Mouse (Mus musculus): ENCODE measurements around the gene Cela3a. TPM values are rescaled to one million over a fixed set of nuclear protein-coding genes. Genes with fewer than 3 reads are reported as not detected.

Cela3a gene
- polyA plus RNA-seq, 1 experiment from 2014 or later, result not detected

DNA sequence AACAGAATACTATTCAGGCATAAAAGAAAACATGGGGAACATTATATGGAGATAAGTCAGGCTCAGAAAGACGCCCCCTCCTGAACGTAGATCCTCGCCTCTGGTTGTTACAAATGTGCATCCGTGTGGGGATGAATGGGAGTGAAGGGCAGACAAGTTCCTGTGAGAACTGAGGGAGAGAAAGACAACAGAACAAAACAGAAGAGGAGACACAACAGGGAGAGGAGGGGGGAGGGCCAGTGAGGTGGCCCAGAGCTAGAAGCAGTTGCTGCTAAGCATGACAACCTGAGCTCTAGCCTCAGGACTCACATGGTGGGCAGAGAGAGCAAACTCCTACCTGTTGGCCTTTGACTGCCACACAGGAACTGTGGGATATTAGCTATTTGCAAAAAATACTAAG is 43.5 kb downstream of the Cela3a start:
- Histone ChIP-seq H3K4me2 (no peak overlapping the region), H3K9me3 (no peaks in the 10 kb centered on the region), H3K27ac (replicated peaks) (no peak overlapping the region), H3K9ac (no peak overlapping the region), H3K4me1 (replicated peaks) (peaks cover 10% of the 10 kb centered on the region), H3K27me3 (no peaks in the 10 kb centered on the region), H3K36me3 (no peaks in the 10 kb centered on the region), H3K4me3 (no peak overlapping the region)
- ATAC-seq (ENCODE audit: low FRiP score, low read depth), result no peak
- WGBS, result 91% methylated on average over 4 of the region's 4 CpGs

DNA sequence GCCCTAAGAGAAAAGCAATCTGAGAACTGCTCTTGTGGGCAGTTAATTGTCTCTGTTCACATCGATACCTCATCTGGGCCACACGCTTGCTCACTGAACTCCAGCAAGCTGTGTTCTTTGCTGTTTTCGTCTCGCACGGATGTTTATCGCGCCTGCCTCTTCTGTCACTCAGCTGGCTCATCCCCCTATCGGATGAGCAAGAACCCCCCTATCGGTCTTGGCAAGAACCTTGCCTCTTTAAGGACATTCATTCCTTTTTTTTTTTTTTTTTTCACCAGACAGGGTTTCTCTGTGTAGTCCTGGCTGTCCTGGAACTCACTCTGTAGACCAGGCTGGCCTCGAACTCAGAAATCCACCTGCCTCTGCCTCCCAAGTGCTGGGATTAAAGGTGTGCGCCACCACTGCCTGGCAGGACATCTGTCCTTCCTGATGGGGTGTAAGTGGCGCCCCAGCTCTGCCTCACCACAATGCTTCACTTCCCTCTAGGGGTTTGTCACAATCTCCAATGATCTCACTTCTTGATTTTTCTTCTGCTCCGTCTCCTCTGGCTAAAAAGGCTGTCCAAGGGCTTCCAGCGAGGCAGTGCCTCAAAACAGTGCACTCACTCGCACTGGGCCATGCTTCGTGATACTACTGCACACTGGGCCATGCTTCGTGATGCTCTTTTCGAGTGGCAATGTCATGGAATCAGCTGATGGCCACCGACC is 44.1 kb downstream of the Cela3a start:
- peaks cover 8% of the 10 kb centered on the region for H3K4me1 ChIP-seq (replicated peaks)
- 86% methylated on average over 19 of the region's 19 CpGs for WGBS
- H3K9ac ChIP-seq, result no peak overlapping the region
- H3K27ac ChIP-seq (replicated peaks), result no peak overlapping the region
- no peak overlapping the region for H3K4me2 ChIP-seq
- H3K4me3 ChIP-seq, result no peak overlapping the region
- no peaks in the 10 kb centered on the region for H3K36me3 ChIP-seq
- ATAC-seq (ENCODE audit: low FRiP score, low read depth), result no peak
- no peaks in the 10 kb centered on the region for H3K9me3 ChIP-seq
- H3K27me3 ChIP-seq, result no peaks in the 10 kb centered on the region

DNA sequence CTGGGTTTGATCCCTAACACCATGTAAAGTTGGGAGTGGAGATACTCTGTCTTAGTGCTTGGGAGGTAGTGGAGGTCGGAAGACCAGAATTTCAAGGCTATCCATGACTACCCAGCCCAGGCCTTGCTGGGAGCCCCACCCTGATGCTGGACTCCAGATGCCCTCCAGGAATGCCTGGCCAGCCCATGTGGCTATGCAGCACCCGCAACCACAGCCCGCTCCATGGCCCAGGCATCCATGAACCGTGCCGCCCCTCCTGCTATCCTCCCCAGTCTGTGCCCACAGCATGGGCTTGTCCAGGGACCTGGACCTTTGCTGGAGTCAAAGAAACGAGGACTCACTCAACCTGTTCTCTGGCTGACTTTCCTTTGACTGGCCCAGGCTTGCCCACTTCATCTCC is 44.8 kb downstream of the Cela3a start:
- Histone ChIP-seq H3K4me3 (no peak overlapping the region), H3K4me2 (no peak overlapping the region), H3K27ac (replicated peaks) (no peak overlapping the region), H3K36me3 (no peaks in the 10 kb centered on the region), H3K9ac (no peak overlapping the region), H3K9me3 (no peaks in the 10 kb centered on the region), H3K4me1 (replicated peaks) (peaks cover 1% of the 10 kb centered on the region), H3K27me3 (no peaks in the 10 kb centered on the region)
- WGBS, result 94% methylated on average over 6 of the region's 6 CpGs
- ATAC-seq (ENCODE audit: low FRiP score, low read depth), result no peak

DNA sequence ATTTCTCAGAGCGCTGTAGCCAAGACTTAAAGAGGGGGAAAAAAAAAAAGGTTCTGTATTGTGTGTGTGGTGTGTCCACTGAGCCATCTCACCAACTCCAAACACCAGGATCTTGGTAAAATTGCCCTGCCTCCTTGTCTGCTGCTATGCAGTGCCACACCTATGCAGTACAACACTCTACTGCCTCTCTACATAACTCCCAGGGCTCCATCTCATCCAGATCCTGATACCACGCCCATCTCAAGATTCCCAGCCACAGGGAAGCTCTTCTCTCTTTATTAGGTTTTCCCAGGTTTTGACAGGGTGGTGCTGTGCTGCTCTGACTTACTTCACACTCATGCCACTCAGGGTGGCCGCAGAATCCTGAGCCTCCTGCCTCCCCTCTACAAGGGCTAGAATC is 48.6 kb downstream of the Cela3a start:
- Histone ChIP-seq H3K4me2 (no peak overlapping the region), H3K4me3 (no peak overlapping the region), H3K36me3 (no peaks in the 10 kb centered on the region), H3K9ac (no peak overlapping the region), H3K27me3 (no peaks in the 10 kb centered on the region), H3K9me3 (no peaks in the 10 kb centered on the region), H3K4me1 (replicated peaks) (peaks cover 7% of the 10 kb centered on the region), H3K27ac (replicated peaks) (no peak overlapping the region)
- no peak for ATAC-seq (ENCODE audit: low FRiP score, low read depth)
- WGBS, result 82% methylated on average over 3 of the region's 3 CpGs

DNA sequence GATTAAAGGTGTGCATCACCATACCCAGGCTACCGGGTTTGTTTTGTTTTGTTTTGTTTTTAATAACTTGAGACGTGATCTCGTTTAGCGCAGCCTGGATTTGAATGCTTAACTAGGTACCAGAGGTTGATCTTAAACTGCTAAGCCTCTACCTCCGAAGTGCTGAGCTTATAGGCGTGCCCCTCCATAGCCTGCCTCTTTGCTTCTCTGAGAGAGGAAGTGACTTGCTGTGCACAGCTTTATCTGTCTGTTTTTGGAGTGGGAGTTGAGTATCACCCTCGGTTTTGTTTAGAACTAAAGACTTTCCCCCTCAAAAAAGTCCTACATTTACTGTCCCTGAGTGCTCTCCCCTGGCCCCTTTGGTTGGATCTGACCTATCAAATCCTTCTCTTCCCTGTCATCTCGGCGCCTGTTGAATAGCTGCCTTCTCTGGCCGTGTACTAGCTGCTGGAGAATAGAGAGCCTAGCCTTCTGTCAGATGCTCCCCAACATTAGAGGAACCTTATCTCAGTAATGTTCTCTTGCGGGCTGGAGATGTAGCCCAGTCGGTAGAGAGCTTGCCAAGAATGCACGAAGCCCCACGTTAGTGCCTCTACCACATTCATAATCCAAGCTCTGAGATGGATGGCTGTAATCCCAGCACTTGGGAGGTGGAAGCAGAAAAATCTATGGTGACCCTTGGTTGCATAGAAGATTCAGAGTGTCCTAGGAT is 51.1 kb downstream of the Cela3a start:
- no peak overlapping the region for H3K4me3 ChIP-seq
- H3K36me3 ChIP-seq, result no peaks in the 10 kb centered on the region
- peak overlapping the region; percentile 80; the same call in 1 of the 2 replicates for H3K4me2 ChIP-seq

DNA sequence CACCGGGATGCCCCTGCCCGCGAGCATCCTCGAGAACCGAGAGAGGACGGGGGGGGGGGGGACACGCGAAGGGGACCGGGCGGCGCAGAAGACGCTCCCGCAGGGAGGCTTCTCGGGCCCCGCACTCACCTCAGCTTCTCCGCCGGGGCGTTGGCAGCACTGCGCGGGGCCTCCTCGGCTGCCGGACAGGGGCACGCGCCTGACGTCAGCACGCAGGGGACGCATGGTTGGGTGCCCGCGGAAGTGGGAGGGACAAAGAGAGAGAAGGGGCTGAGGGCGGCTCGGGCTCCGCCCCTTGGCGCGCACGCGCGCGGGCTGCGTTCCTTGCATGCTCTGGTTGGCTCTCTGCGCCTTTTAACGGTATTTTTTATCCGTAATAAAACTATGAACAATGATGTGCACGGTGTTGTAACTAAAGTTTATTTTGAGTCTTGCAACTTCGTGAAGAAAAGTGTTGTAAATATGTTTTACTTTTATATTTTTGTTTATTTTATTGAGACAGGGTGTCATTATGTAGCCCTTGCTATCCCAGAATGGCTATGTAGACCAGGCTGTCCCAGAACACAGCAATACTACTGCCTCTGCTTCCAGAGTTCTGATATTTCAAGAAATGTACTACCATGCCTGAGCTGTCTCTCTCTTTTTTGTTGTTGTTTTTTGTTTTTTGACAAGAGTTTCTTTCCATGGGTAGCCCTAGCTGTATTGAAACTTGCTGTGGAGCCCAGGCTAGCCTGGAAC is 51.9 kb downstream of the Cela3a start, which contains the start of gene Cdc42:
Cdc42 (minus strand) TSS at position 204 of the 738 bp plus-strand sequence.
- peak; percentile 97 for ATAC-seq (ENCODE audit: low FRiP score, low read depth)
- 0% methylated on average over 31 of the region's 44 CpGs for WGBS

More for the DNA sequence above, 51.1 kb downstream of the Cela3a start:
- Histone ChIP-seq H3K4me1 (replicated peaks) (peaks cover 30% of the 10 kb centered on the region), H3K27me3 (no peaks in the 10 kb centered on the region), H3K9me3 (no peaks in the 10 kb centered on the region), H3K27ac (replicated peaks) (no peak overlapping the region), H3K9ac (no peak overlapping the region)
- no peak for ATAC-seq (ENCODE audit: low FRiP score, low read depth)
- 63% methylated on average over 14 of the region's 14 CpGs for WGBS

DNA sequence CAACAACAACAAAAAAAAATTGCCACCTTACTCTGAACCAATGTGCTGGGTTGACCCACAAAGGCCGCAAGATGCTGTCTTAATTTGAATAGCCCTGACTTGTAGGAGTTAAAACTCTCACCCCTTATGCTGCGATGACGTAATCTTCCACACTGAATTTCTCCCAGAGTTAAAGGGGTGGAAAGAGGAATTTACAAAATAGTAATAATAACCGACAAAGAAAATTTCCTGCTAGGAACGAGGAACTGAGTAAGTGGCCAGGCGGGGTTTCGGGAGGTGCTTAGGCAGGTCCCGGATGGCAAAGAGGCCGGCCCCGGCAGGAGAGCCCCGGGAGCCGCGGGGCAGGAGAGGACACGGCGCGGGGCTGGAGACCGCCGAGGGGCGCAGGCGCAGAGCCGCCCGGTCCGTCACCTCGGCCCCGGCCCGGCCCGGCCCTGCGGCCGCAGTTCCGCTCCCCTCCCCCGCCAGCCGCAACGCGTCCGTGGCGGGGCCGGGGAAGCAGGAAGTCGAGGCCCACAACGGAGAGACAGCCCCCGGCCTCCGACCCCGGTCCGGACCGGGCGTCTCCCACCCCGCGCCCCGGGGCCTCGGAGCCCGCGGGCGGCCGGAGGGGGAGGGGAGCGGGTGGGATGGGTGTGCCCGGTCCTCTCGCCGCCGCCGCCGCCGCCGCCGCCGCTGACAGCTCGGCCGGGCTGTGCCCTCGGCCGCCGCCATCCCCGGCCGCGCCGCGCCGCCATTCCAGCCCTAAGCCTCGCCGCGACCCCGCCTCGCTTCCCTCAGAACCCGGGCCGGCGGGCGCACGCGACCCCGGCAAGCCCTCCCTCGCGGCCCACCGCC is 52.7 kb downstream of the Cela3a start:
- Histone ChIP-seq H3K9ac (peak overlapping the region; percentile 100), H3K4me1 (replicated peaks) (peaks cover 45% of the 10 kb centered on the region), H3K36me3 (no peaks in the 10 kb centered on the region), H3K4me2 (peak overlapping the region; percentile 80), H3K4me3 (peak overlapping the region; percentile 98), H3K27me3 (no peaks in the 10 kb centered on the region), H3K9me3 (no peaks in the 10 kb centered on the region), H3K27ac (replicated peaks) (peak overlapping the region; percentile 98)
- ATAC-seq (ENCODE audit: low FRiP score, low read depth), result peak; percentile 71
- under 1% methylated on average over 35 of the region's 90 CpGs for WGBS

More for the DNA sequence above, 51.9 kb downstream of the Cela3a start, which contains the start of gene Cdc42:
- Histone ChIP-seq H3K4me3 (peak within 1 kb of the TSS; percentile 98), H3K27ac (replicated peaks) (peak within 1 kb of the TSS; percentile 98), H3K27me3 (no peaks in the 10 kb centered on the region), H3K4me2 (peak within 1 kb of the TSS; percentile 80), H3K36me3 (no peaks in the 10 kb centered on the region), H3K9me3 (no peaks in the 10 kb centered on the region), H3K4me1 (replicated peaks) (peaks cover 38% of the 10 kb centered on the region), H3K9ac (peak within 1 kb of the TSS; percentile 100)

Other genes starting within 250 kb of the Cela3a start
- gene Wnt4, start 132.3 kb downstream of the Cela3a start, polyA plus RNA-seq (2015; fragmentation: Nextera tagmentation; extraction: Ambion mirVana), result 3.8 and 3.9 TPM in 2 replicates
- gene Cdc42, start 52.1 kb downstream of the Cela3a start, polyA plus RNA-seq (2015; fragmentation: Nextera tagmentation; extraction: Ambion mirVana), result 931 and 940 TPM in 2 replicates
- not detected in 2 replicates for gene Cela3b, start 20.7 kb upstream of the Cela3a start, polyA plus RNA-seq (2015; fragmentation: Nextera tagmentation; extraction: Ambion mirVana)
- not detected in 2 replicates for gene 1700013G24Rik, start 43.5 kb upstream of the Cela3a start, polyA plus RNA-seq (2015; fragmentation: Nextera tagmentation; extraction: Ambion mirVana)
- gene Hspg2, start 59.0 kb upstream of the Cela3a start, polyA plus RNA-seq (2015; fragmentation: Nextera tagmentation; extraction: Ambion mirVana), result 6.0 and 6.9 TPM in 2 replicates
- 0.54 and 0.59 TPM in 2 replicates for gene Ldlrad2, start 164.8 kb upstream of the Cela3a start, polyA plus RNA-seq (2015; fragmentation: Nextera tagmentation; extraction: Ambion mirVana)
- 63.0 and 64.0 TPM in 2 replicates for gene Usp48, start 184.0 kb upstream of the Cela3a start, polyA plus RNA-seq (2015; fragmentation: Nextera tagmentation; extraction: Ambion mirVana)

Measured in hindbrain, embryonic 15.5 days (tissue).